Mouse (Mus musculus) embryonic facial prominence, embryonic 12.5 days (tissue): ENCODE results near the gene Gm266. TPM values are rescaled to one million over a fixed set of nuclear protein-coding genes. Genes with fewer than 3 reads are reported as not detected.

Experiments used
- ATAC-seq: fragments of 200-750 bp; cut with Nextera tagmentation; 2 replicates; pipeline ENCODE4 v1.8.0; 2017; ENCODE audit not compliant: insufficient number of reproducible peaks, insufficient read depth, low FRiP score, low TSS enrichment
- H3K27ac ChIP-seq: fragments of 300-500 bp; sonication (generic); 2 replicates; pipeline ENCODE4 v1.5.1; 2016; ENCODE audit warnings: mild to moderate bottlenecking
- H3K27me3 ChIP-seq: fragments of 300-500 bp; sonication (generic); 2 replicates; pipeline ENCODE4 v1.6.1; 2016; ENCODE audit warnings: mild to moderate bottlenecking, moderate library complexity
- H3K36me3 ChIP-seq: fragments of 300-500 bp; sonication (generic); 2 replicates; pipeline ENCODE4 v1.6.1; 2016; ENCODE audit warnings: mild to moderate bottlenecking
- H3K4me1 ChIP-seq: fragments of 300-500 bp; sonication (generic); 2 replicates; pipeline ENCODE4 v1.6.1; 2016
- H3K4me2 ChIP-seq: fragments of 300-500 bp; sonication (generic); replicated peaks from 2 replicates; pipeline ENCODE4 v1.6.1; 2016; ENCODE audit warnings: mild to moderate bottlenecking, moderate library complexity
- H3K4me3 ChIP-seq: fragments of 300-500 bp; sonication (generic); 2 replicates; pipeline ENCODE4 v1.5.1; 2016; ENCODE audit warnings: mild to moderate bottlenecking
- H3K9ac ChIP-seq: fragments of 300-500 bp; sonication (generic); 2 replicates; pipeline ENCODE4 v1.6.1; 2016; ENCODE audit warnings: mild to moderate bottlenecking, moderate library complexity
- H3K9me3 ChIP-seq: fragments of 300-500 bp; sonication (generic); 2 replicates; pipeline ENCODE4 v1.6.1; 2016; ENCODE audit warnings: mild to moderate bottlenecking, moderate library complexity
- WGBS: fragments of 180-500 bp; shearing (Covaris S2); methylation state at CpG from one replicate; pipeline ENCODE4 v1.1.7; 2016; 5-methylcytosine and 5-hydroxymethylcytosine counted together
- polyA plus RNA-seq: library from polyadenylated mRNA; unstranded; fragments of >200 nt; fragmentation: Nextera tagmentation; extraction: Ambion mirVana; gene quantifications from 2 replicates; pipeline ENCODE4 v1.2.1, GENCODE M21; 2016

The Gm266 gene
- polyA plus RNA-seq, 1 experiment from 2014 or later, result 28.1 TPM

DNA sequence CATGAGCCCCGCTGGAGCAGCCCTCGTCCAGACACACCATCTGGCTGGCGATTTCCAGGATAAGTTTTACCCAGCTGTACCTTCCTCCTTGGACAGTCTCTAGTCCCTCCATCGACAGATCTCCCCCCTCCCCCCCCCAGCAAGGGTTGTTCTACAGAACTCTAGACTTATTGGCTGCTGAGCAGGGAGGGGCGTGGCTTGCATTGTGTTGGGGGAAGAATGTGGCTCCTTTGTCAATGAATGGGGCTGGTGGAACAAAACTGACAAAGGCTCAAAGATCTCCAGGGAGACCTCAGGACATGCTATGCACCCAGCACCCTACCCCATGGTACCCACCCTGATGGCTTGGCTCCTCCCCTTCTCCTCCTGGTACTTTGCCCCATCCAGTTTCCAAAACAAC, 15.1 kb upstream of the Gm266 start:
- WGBS, result 34% methylated on average over 5 of the region's 5 CpGs
- 0 out of 2 replicates have a peak, but pooled peaks cover 5% of the 10 kb centered on the region for H3K4me1 ChIP-seq
- no peak overlapping the region for H3K9ac ChIP-seq
- no peaks in the 10 kb centered on the region for H3K36me3 ChIP-seq
- H3K4me2 ChIP-seq, result no peak overlapping the region
- H3K27me3 ChIP-seq, result no peaks in the 10 kb centered on the region
- H3K27ac ChIP-seq, result no peak overlapping the region
- no peak for ATAC-seq
- H3K9me3 ChIP-seq, result no peaks in the 10 kb centered on the region
- H3K4me3 ChIP-seq, result no peak overlapping the region

DNA sequence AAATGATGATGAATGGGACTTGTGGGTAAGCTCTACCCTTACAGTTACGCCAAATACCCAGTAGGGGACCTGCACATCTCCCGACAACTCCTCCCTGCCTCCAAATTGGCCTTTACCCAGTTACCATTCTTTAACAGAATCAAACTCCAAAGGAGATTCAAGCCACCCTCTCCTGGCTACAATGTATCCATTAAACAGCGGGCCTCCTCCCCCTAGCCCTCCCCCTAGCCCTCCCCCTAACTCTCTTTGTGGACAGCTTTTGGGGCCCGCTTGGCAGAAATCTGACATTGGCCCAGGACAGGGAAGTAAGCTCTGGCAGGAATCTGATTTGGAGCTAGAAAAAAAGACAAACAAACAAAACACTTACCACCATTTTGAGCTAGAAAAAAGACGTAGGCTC, 14.0 kb upstream of the Gm266 start:
- Histone ChIP-seq H3K9me3 (no peaks in the 10 kb centered on the region), H3K27ac (no peak overlapping the region), H3K36me3 (no peaks in the 10 kb centered on the region), H3K4me2 (no peak overlapping the region), H3K4me1 (0 out of 2 replicates have a peak, but pooled peaks cover 3% of the 10 kb centered on the region), H3K27me3 (no peaks in the 10 kb centered on the region), H3K9ac (no peak overlapping the region), H3K4me3 (no peak overlapping the region)
- 57% methylated on average over 5 of the region's 5 CpGs for WGBS
- no peak for ATAC-seq

DNA sequence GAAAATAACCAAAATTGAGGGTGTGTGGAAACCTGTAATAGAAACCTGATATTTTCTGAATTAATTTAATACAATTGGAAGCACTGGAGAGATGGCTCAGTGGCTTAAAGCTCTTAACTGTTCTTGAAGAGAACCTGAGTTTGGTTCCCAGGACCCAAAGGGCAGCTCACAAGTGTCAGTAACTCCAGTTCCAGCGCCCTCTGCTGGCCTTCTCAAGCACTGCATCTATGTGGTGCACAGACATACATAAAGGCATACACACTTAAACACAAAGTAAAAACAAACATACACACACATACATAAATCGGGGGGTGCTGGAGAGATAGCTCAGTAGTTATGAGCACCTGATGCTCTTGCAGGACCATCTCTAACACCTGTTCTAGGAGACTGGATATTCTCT, 11.5 kb upstream of the Gm266 start:
- Histone ChIP-seq H3K4me1 (no peaks in the 10 kb centered on the region), H3K9ac (no peak overlapping the region), H3K4me2 (no peak overlapping the region), H3K27ac (no peak overlapping the region), H3K36me3 (no peaks in the 10 kb centered on the region), H3K27me3 (no peaks in the 10 kb centered on the region), H3K9me3 (no peaks in the 10 kb centered on the region), H3K4me3 (no peak overlapping the region)
- 56% methylated on average over 2 of the region's 2 CpGs for WGBS
- no peak for ATAC-seq

DNA sequence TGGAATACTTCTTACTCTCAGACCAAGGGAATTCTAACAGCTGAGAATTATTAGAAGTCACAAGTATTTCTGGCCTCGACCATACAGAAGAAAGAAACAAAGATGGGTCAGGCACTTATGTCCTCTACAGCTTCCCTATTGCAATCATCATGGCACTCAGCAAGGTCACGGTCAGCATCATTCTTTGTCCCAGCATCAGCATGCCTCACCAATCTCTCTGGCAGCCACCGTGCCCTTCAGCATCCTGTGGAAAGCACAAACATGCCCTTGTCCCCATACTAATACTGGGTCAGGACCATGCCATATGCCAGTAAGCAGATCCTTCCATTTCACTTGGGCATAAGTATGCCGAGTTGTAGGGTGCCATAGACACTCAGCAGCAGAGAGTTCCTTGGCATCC, 9.3 kb upstream of the Gm266 start:
- WGBS, result 71% methylated on average over 4 of the region's 4 CpGs

DNA sequence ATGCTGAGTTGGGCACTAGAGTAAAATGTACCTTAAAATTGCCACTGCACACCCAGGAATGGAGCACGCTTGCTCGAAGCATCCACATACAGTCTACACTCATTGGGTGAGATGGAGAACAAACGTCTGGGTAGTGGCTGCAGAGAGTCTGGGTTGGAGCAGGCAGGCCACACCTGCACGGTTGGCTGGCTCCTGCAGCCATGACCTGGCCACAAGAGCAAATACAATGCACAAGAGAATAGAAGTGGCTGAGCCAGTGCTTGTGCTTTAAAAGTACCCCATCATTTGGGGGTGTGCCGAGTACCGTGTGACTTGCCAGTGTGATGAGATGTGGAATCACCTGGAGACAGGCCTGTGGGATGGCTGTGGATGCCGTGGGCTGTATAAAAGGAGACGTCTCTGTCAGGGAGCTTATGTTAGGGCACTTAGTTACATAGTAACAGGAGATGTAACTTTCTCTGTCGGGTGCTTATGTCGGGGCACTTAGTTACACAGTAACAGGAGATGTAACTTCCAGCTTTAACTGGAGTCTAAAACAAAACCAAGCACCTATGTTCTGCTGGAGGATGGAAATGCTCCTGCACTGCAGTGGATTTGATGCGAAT, 3.7 kb upstream of the Gm266 start:
- no peak overlapping the region for H3K4me2 ChIP-seq
- peaks cover 17% of the 10 kb centered on the region; the same call in 1 of the 2 replicates for H3K27me3 ChIP-seq
- peaks cover 21% of the 10 kb centered on the region for H3K4me1 ChIP-seq
- no peaks in the 10 kb centered on the region for H3K36me3 ChIP-seq
- no peak overlapping the region for H3K4me3 ChIP-seq
- 67% methylated on average over 11 of the region's 11 CpGs for WGBS
- no peak for ATAC-seq
- H3K9me3 ChIP-seq, result no peaks in the 10 kb centered on the region
- H3K27ac ChIP-seq, result no peak overlapping the region
- no peak overlapping the region for H3K9ac ChIP-seq

More for the DNA sequence above, 9.3 kb upstream of the Gm266 start:
- Histone ChIP-seq H3K27me3 (no peaks in the 10 kb centered on the region), H3K4me1 (no peaks in the 10 kb centered on the region), H3K27ac (no peak overlapping the region), H3K4me3 (no peak overlapping the region), H3K9me3 (no peaks in the 10 kb centered on the region), H3K36me3 (no peaks in the 10 kb centered on the region), H3K9ac (no peak overlapping the region), H3K4me2 (no peak overlapping the region)
- ATAC-seq, result no peak

DNA sequence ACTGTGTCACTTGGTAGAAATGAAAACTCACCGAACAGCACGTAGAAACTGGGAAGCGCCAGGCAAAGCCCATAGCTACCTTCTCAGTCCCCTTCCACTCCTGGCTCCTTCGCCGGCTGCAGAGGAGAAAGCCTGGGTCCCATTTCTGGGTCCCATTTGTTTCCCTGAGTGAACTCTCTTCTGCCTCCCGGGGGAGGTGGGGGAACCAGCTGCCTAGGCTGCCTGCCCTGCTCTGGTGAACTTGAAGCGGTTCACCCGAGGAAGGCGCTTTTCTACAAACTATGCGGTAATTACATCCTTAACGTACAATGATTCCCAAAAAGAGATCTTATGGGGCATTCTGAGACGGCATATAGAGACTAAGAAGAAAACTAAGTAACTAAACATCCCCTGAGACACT, 832 bp upstream of the Gm266 start:
- Histone ChIP-seq H3K4me2 (peak overlapping the region; percentile 75), H3K4me1 (peaks cover 26% of the 10 kb centered on the region), H3K36me3 (no peaks in the 10 kb centered on the region), H3K27me3 (peaks cover 20% of the 10 kb centered on the region; the same call in 1 of the 2 replicates), H3K4me3 (peak overlapping the region; percentile 54), H3K9me3 (no peaks in the 10 kb centered on the region), H3K9ac (0 out of 2 replicates have a peak overlapping the region, but pooled peaks have one; percentile 63), H3K27ac (peak overlapping the region; percentile 51; the same call in 1 of the 2 replicates)
- WGBS, result 3% methylated on average over 12 of the region's 12 CpGs
- ATAC-seq, result no peak

DNA sequence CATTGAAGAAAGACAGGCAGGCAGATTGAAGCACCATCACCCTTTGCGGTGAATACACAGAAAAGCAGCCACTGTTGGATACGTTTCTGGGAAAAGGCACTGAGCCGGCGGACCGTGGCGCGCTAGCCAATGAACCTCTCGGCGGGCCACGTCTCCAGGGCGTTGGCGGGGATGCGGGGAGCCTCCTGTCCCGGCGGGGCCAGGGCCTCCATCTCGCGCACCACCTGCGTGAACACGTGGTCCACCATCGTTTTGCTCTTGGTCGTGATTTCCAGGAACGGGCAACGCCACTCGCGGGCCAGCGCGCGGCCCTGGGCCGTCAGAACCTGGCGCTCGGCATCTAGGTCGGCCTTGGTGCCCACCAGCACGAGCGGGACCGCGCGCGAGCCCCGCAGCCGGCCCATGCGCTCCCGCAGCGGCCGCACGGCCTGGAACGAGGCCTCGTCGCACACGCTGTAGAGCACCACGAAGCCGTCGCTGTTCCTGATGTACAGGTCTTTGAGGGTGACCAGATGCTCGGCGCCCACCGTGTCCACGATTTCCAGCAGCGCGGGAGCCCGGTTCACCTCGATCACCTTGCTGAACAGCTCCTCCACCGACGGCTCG, 474 bp downstream of the Gm266 start:
- no peaks in the 10 kb centered on the region for H3K9me3 ChIP-seq
- H3K4me2 ChIP-seq, result peak overlapping the region; percentile 75
- peak overlapping the region; percentile 51 for H3K27ac ChIP-seq
- no peak for ATAC-seq
- H3K9ac ChIP-seq, result peak overlapping the region; percentile 63
- under 1% methylated on average over 63 of the region's 63 CpGs for WGBS
- H3K36me3 ChIP-seq, result no peaks in the 10 kb centered on the region
- peaks cover 26% of the 10 kb centered on the region for H3K4me1 ChIP-seq
- H3K4me3 ChIP-seq, result peak overlapping the region; percentile 54
- peaks cover 20% of the 10 kb centered on the region; the same call in 1 of the 2 replicates for H3K27me3 ChIP-seq

DNA sequence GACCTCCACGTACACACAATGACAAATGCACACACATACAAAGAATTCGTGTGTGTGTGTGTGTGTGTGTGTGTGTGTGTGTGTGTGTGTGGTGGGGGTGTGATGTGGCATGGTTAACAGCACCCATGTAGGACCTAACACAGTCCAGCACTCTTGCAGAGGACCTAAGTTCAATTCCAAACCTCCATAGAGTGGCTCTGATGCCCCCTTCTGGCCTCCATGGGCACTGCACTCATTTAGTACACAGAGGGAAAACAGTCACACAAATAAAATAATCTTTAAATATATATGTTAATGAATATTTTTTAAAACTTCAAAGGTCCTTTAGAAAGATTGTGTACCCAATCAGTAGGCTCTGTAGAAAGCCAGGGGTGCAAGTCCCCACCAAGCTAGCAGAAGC, 5.7 kb downstream of the Gm266 start:
- Histone ChIP-seq H3K4me1 (peaks cover 11% of the 10 kb centered on the region), H3K36me3 (no peaks in the 10 kb centered on the region), H3K9me3 (no peaks in the 10 kb centered on the region), H3K4me3 (no peak overlapping the region), H3K4me2 (no peak overlapping the region), H3K27ac (peak overlapping the region; percentile 13; the same call in 1 of the 2 replicates), H3K9ac (no peak overlapping the region), H3K27me3 (peaks cover 6% of the 10 kb centered on the region; the same call in 1 of the 2 replicates)
- no peak for ATAC-seq
- 59% methylated on average over 2 of the region's 2 CpGs for WGBS

DNA sequence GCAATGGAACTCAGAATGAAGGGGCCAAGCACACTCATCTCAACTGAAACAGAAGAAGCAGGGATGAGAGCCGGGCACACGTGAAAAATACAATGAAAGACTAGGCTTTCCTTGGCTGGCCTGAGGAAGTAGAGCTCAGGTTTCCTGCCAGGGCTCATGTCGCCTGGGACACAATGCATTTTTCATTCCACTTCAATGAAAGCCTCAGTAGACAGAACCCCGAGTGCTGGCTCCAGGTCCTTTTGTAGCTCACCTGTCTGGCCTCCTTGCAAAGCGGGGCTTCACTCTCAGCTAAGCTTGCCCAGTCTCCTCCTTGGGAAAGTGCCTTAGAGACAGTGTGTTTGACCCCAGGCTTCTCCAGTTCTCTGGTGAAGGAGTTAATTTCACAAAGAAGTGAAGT, 6.7 kb downstream of the Gm266 start:
- H3K9me3 ChIP-seq, result no peaks in the 10 kb centered on the region
- H3K4me1 ChIP-seq, result peaks cover 15% of the 10 kb centered on the region
- no peaks in the 10 kb centered on the region for H3K27me3 ChIP-seq
- no peak overlapping the region for H3K4me2 ChIP-seq
- 0 out of 2 replicates have a peak overlapping the region, but pooled peaks have one; percentile 13 for H3K27ac ChIP-seq
- 35% methylated on average over 5 of the region's 5 CpGs for WGBS
- no peak overlapping the region for H3K9ac ChIP-seq
- H3K4me3 ChIP-seq, result no peak overlapping the region
- no peaks in the 10 kb centered on the region for H3K36me3 ChIP-seq
- no peak for ATAC-seq

DNA sequence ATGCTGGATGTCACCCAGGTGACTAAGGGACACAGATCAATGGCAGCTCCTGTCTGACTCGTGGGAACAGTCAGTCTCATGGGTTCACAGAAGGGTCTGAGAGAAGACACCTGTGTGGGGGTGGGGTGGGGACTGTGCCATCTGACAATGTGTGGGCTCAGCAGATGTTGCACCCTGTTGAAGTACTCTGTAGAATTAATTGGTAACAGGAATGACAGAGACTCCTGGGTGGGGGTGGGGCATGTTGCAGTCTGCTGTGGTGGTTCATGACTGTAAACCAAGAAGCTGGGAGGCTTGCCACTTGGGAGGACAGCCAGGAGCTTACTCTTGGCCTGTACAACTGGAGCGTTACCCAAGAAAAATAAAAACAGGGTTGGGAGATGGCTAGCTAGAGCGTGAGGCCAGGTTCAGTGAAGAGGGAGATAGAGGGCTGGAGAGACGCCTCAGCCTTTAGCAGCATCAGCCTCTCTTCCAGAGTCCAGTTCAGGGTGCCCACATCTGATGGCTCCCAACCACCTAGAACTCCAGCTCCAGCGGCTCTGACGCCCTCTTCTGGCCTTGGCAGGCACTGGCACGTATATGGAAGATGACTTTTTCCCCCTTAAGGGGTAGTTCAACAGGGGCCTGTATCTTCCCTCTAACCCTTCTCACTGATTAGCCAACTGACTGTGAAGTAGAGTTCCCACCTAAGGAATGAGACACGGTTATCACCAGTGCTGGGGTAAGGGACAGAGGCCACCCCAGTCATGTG, 10.6 kb downstream of the Gm266 start:
- no peak for ATAC-seq
- 45% methylated on average over 8 of the region's 8 CpGs for WGBS
- no peaks in the 10 kb centered on the region for H3K27me3 ChIP-seq
- H3K4me2 ChIP-seq, result no peak overlapping the region
- no peaks in the 10 kb centered on the region for H3K36me3 ChIP-seq
- H3K4me1 ChIP-seq, result peaks cover 10% of the 10 kb centered on the region; the same call in 1 of the 2 replicates
- H3K4me3 ChIP-seq, result no peak overlapping the region
- H3K9me3 ChIP-seq, result no peaks in the 10 kb centered on the region
- H3K9ac ChIP-seq, result no peak overlapping the region
- H3K27ac ChIP-seq, result no peak overlapping the region

DNA sequence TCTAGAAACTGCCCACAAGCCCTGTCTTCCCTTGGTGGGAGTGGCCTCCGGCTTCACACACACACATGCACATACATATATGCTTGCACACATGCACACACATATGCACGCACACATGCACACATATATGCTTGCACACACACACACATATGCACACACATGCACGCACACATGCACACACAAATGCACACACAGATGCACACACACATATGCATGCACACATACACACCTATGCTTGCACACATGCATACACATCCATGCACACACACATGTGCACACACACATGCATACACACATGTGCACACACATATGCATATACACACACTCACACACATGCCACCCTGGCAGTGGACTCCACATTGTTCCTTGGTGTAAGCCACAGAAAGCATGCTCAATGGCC, 11.2 kb downstream of the Gm266 start:
- Histone ChIP-seq H3K4me3 (no peak overlapping the region), H3K4me1 (peaks cover 10% of the 10 kb centered on the region; the same call in 1 of the 2 replicates), H3K27me3 (no peaks in the 10 kb centered on the region), H3K4me2 (no peak overlapping the region), H3K9ac (no peak overlapping the region), H3K9me3 (no peaks in the 10 kb centered on the region), H3K27ac (no peak overlapping the region), H3K36me3 (no peaks in the 10 kb centered on the region)
- no peak for ATAC-seq
- 89% methylated on average over 3 of the region's 3 CpGs for WGBS

DNA sequence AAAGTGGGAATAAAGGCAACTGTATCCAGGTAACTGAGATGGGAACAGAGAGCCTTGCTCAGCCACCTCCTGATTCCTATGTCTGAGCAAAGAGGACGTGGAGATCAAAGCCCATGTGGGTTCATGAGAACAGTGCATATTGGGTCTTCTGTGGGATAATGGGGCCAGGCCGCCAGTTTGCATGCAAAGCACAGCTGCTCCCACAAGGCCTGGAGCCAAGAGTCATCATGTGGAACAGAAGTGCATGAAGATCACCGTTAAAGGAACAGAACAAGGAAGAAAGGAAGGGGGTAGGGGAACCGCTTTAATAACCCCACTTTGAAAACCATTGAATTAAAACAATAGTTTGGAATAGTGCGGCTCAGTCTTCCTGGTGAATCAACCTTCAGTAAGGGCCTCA, 12.7 kb downstream of the Gm266 start:
- H3K9ac ChIP-seq, result no peak overlapping the region
- H3K36me3 ChIP-seq, result no peaks in the 10 kb centered on the region
- H3K4me1 ChIP-seq, result peaks cover 10% of the 10 kb centered on the region; the same call in 1 of the 2 replicates
- ATAC-seq, result no peak
- no peak overlapping the region for H3K27ac ChIP-seq
- no peaks in the 10 kb centered on the region for H3K27me3 ChIP-seq
- 71% methylated on average over 5 of the region's 5 CpGs for WGBS
- H3K9me3 ChIP-seq, result no peaks in the 10 kb centered on the region
- no peak overlapping the region for H3K4me3 ChIP-seq
- no peak overlapping the region for H3K4me2 ChIP-seq
